Mouse (Mus musculus) CD4-positive, CD25-positive, alpha-beta regulatory T cell (primary cell): Measurements from ENCODE around the gene Gm11084. TPM values are rescaled to one million over a fixed set of nuclear protein-coding genes. Genes with fewer than 3 reads are reported as not detected.

ENCODE experiments used
- polyA plus RNA-seq: library from polyadenylated mRNA; unstranded; fragments of 100-300 nt; shearing (Covaris generic); gene quantifications from one replicate; pipeline ENCODE4 v1.2.1, GENCODE M21; 2017

Gene Gm11084
- not detected for polyA plus RNA-seq

DNA sequence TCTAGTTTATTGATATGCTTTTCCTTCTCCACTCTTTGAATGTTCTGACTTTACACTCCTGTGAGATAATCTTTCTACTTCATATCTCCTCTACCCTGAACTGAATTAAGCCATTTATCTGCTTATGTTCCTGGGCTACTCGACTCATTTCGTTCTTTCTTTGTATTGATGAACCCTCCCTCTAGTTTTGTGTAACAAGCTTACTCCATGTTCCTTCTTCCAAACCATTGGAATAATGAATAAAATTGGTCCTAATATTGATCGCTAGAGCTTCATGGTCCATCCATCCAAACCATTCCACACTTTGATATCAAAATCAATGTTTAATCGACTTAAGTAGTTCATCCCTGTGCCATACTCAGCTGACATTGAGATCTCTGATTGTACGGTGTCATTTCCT, at the start of gene Gm11084:
Gene Gm11084 (minus strand): TSS at position 101 of the 400 bp plus-strand sequence.

DNA sequence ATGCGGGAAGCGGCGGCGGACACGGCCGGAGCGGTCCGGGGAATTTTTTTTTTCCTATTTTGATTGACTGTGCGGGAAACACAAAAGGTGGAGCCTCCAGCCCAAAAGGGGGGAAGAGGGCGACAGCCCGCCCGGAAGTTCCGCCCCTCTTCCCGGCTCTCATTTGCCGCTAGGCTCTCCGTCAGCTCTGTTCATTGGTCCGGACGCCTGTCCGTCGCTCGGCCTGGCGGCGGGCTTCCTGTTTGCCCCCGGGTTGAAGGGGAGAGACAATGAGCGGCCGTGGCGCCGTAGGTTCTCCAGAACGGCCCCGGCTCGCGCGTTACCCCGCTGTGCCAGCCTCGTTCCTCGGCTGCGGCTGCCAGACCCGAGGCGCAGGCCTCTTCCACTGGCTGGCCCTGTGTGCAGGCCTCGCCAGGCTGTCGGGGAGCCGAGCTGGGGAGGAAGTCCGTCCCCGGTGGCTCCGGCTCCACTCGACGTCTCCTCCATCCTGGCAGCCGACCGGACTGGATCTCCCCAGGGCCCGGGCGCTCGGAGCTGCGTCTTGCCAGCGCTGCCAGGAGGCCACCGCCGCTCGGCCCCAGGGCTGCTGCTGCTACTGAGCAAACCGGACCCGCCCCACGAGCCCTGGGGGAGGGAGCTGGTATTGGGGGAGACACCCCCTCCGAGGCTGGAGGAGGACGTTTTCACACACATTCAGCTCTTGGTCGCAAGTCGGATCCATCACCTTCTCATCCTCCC, 6.0 kb downstream of the Gm11084 start, which contains the start of gene Sp3:
Gene Sp3 (minus strand): TSS at position 110 of the 738 bp plus-strand sequence.

Other genes starting within 250 kb of the Gm11084 start
- 158 TPM for gene Sp3, start 6.3 kb downstream of the Gm11084 start, polyA plus RNA-seq
- gene Ola1, start 232.2 kb upstream of the Gm11084 start, polyA plus RNA-seq: 63.0 TPM